Mouse (Mus musculus): ENCODE data around the gene Slamf9. TPM values are rescaled to one million over a fixed set of nuclear protein-coding genes. Genes with fewer than 3 reads are reported as not detected.
A peak's percentile ranks its signal among the peaks of the same experiment; 100 is the strongest.

The Slamf9 gene
- polyA plus RNA-seq, 1 experiment from 2014 or later, result 0.27 TPM

DNA sequence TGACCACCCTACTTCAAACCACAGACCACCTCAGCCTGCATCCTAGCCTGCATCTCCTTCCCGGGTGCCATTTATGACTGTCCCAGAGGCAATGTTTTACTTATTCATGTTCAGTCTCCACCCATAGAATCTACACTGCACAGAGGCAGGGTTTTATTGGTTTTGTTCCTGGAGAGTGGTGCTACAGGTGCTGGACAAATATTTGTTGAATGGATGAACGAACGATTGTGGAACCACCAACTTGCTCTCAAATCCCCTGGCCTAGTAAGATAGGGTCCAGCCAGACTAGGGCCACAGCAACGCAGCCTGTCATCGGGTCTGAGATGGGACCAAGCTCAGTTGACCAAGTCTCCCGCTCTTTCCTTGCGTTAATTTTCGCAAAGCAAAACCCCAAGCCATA lies 34.8 kb downstream of the Slamf9 start:
- no peak overlapping the region for H3K4me2 ChIP-seq (replicated peaks)
- 0 out of 2 replicates have a peak, but pooled peaks cover 3% of the 10 kb centered on the region for H3K27me3 ChIP-seq
- no peak overlapping the region for H3K9ac ChIP-seq
- no peaks in the 10 kb centered on the region for H3K36me3 ChIP-seq
- WGBS, result 51% methylated on average over 8 of the region's 8 CpGs
- H3K9me3 ChIP-seq (replicated peaks), result no peaks in the 10 kb centered on the region
- H3K4me1 ChIP-seq, result peaks cover 9% of the 10 kb centered on the region; the same call in 1 of the 2 replicates
- ATAC-seq (ENCODE audit: low FRiP score), result no peak
- no peak overlapping the region for H3K27ac ChIP-seq
- no peak overlapping the region for H3K4me3 ChIP-seq

DNA sequence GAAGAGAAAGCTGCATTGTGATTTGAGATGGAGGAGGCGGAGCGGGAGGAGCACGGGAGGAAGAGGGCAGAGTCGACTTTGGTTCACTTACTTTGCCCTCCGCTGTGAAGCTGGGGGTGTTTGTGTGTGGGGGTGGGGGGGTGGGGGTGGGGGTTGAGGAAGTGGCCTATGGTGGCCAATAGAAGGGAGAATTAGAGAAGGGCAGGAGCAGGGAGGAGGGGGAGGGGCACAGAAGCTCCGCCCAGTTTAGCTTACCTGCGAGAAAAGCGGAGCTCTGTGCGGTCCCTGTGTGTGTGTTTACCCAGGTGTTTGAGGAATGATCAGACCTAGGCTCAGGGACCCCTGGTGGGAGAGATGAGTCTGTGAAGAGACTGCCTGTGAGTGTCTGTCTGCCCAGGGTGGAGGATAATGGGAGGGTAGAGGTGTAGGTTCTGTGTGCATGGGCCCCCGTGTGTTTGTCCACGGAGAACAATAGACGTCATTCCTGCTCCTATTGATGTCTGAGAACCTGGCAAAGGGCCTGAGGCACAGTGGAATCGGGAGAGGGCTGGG lies 35.3 kb downstream of the Slamf9 start:
- no peaks in the 10 kb centered on the region for H3K9me3 ChIP-seq (replicated peaks)
- no peaks in the 10 kb centered on the region for H3K36me3 ChIP-seq
- no peak overlapping the region for H3K27ac ChIP-seq
- H3K4me1 ChIP-seq, result peaks cover 8% of the 10 kb centered on the region; the same call in 1 of the 2 replicates
- no peak overlapping the region for H3K4me3 ChIP-seq
- no peak overlapping the region for H3K4me2 ChIP-seq (replicated peaks)
- ATAC-seq (ENCODE audit: low FRiP score), result no peak
- H3K27me3 ChIP-seq, result 0 out of 2 replicates have a peak, but pooled peaks cover 3% of the 10 kb centered on the region
- WGBS, result 23% methylated on average over 13 of the region's 13 CpGs
- H3K9ac ChIP-seq, result no peak overlapping the region

DNA sequence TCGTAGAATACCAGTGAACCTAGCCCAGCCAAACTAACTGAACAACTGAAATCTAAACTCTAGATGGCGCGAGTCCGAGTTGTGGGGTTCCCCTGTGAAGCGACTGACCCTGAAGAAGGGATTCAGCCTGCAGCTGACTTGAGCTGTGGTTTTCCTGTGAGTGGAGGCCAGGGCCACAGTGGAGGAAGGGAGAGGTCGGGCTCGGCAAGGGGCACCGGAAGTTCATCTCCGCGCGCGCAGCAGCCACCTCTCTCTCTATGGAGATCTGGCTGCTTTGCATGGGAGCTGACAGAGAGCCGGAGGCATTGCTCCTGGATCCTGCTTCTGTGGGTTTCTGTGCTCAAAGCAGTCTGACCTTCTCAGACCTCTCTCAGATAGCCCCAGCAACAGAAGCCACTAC lies 37.8 kb downstream of the Slamf9 start:
- Histone ChIP-seq H3K27me3 (0 out of 2 replicates have a peak, but pooled peaks cover 3% of the 10 kb centered on the region), H3K4me3 (no peak overlapping the region), H3K4me1 (peaks cover 10% of the 10 kb centered on the region; the same call in 1 of the 2 replicates), H3K27ac (no peak overlapping the region), H3K9me3 (replicated peaks) (no peaks in the 10 kb centered on the region), H3K4me2 (replicated peaks) (peak overlapping the region; percentile 27; the same call in 1 of the 2 replicates), H3K9ac (no peak overlapping the region), H3K36me3 (no peaks in the 10 kb centered on the region)
- 24% methylated on average over 13 of the region's 13 CpGs for WGBS
- no peak for ATAC-seq (ENCODE audit: low FRiP score)

DNA sequence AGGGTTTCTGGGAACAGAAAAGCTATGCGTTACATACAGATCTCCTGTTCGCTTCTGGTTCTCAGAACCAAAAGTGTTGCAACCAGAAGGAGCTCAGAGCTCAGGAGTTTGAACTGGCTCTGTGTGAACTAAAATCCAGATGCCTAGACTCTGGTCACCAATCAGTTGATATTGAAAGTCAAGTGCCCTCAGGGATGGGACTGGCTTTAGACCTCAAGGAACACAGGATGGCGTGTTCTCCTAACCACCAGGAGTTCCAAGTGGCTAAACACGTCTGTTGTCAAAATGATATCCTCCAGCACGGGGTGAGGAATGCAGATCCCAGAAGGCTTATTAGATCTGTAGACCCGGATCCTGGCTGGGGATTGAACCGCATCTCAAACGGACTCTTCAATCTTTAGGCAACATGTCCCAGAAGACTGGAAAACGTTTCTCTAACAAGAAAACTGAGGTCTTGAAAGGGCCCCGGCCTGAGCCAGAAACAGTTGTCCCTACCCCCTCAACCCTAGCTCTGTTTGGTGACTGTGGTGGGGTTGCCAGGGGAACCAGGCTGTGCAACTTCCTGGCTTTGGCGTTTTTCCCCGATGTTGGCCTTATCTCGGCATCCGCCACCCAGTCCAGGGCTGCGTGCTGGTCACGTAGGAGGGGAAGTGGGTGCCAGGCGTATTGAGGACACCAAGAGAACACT lies 38.5 kb downstream of the Slamf9 start:
- Histone ChIP-seq H3K4me3 (no peak overlapping the region), H3K9ac (no peak overlapping the region), H3K36me3 (no peaks in the 10 kb centered on the region), H3K9me3 (replicated peaks) (no peaks in the 10 kb centered on the region), H3K4me1 (peaks cover 10% of the 10 kb centered on the region; the same call in 1 of the 2 replicates), H3K27ac (no peak overlapping the region), H3K27me3 (0 out of 2 replicates have a peak, but pooled peaks cover 3% of the 10 kb centered on the region), H3K4me2 (replicated peaks) (no peak overlapping the region)
- WGBS, result 80% methylated on average over 17 of the region's 17 CpGs
- ATAC-seq (ENCODE audit: low FRiP score), result no peak

DNA sequence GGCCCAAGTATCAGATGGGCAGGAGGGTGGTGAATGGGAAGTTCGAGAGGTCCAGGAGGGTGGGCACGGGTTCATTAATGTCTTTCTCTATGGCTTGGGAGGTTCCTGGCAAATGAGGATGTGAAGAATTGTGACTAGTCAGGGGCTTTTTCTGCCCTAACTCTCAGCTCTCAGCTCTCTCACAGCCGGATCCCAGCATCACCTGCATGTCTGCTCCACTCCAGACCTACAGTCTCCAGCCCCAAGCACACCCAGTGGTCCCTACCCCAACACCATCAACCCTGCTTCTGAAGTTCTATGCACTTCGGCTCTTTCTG lies 39.0 kb downstream of the Slamf9 start:
- no peak overlapping the region for H3K4me3 ChIP-seq
- peaks cover 10% of the 10 kb centered on the region; the same call in 1 of the 2 replicates for H3K4me1 ChIP-seq
- 82% methylated on average over 4 of the region's 4 CpGs for WGBS

DNA sequence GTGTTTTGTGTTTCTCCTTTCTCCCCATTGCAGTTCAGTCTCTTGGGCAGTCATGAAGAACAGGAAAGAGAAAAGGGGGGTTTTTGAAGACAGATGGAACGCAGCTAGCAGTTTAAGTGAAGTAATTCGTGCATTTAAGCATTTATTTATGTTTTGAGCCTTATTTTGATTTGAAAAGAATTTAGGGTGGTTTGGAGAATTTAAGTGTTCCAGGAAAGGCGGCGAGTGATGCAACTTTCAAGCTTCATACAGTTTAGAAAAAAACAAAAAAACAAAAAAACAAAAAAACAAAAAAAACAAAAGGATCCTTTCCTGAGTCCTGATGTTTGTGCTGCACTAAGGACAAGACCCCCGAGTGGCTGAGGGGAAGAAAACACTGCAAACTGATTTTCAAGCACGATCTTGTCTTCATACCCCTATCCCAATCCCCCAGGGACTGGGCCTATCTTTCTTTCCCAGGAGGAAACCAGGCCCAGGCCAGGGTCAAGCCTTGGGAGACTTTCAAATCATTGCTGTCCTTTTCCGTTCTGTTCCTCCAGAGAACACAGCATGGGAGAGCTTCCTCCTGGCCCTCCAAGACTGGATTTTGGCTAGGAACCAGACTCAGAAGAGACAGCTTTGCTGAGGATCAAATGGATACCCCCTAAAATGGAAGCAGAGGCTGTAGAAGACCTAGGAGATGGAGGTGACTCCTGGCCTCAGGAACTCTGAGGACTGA lies 39.6 kb downstream of the Slamf9 start:
- WGBS, result 76% methylated on average over 7 of the region's 7 CpGs

More for the DNA sequence above, 39.0 kb downstream of the Slamf9 start:
- Histone ChIP-seq H3K27me3 (0 out of 2 replicates have a peak, but pooled peaks cover 3% of the 10 kb centered on the region), H3K9me3 (replicated peaks) (no peaks in the 10 kb centered on the region), H3K36me3 (no peaks in the 10 kb centered on the region), H3K27ac (no peak overlapping the region), H3K4me2 (replicated peaks) (no peak overlapping the region), H3K9ac (no peak overlapping the region)
- no peak for ATAC-seq (ENCODE audit: low FRiP score)

DNA sequence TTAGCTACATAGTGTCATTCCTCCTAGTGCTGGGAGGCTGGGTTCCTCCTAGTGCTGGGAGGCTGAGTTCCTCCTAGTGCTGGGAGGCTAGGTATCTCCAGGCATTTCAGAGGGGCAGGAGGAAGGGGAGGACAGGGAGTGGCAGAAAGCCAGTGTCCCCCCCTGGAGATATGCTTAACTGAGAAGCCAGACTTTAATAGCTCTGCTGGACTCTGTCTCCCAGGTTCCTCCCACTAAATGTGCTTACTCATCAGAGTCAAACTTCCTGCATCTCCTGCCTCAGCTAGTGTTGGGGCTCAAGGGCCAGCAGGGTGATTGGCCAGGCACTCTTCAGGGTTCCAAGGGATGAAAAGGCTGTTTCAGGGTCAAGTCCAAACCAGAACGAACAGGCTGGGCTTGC lies 40.2 kb downstream of the Slamf9 start:
- H3K4me3 ChIP-seq, result no peak overlapping the region
- peaks cover 11% of the 10 kb centered on the region; the same call in 1 of the 2 replicates for H3K4me1 ChIP-seq
- no peak overlapping the region for H3K9ac ChIP-seq
- WGBS, result 77% methylated on average over 1 of the region's 1 CpGs
- H3K36me3 ChIP-seq, result no peaks in the 10 kb centered on the region
- H3K27ac ChIP-seq, result no peak overlapping the region
- ATAC-seq (ENCODE audit: low FRiP score), result no peak
- H3K4me2 ChIP-seq (replicated peaks), result no peak overlapping the region
- H3K27me3 ChIP-seq, result 0 out of 2 replicates have a peak, but pooled peaks cover 3% of the 10 kb centered on the region
- H3K9me3 ChIP-seq (replicated peaks), result no peaks in the 10 kb centered on the region

More for the DNA sequence above, 39.6 kb downstream of the Slamf9 start:
- H3K4me3 ChIP-seq, result no peak overlapping the region
- H3K9ac ChIP-seq, result no peak overlapping the region
- H3K9me3 ChIP-seq (replicated peaks), result no peaks in the 10 kb centered on the region
- 0 out of 2 replicates have a peak, but pooled peaks cover 3% of the 10 kb centered on the region for H3K27me3 ChIP-seq
- H3K36me3 ChIP-seq, result no peaks in the 10 kb centered on the region
- H3K27ac ChIP-seq, result no peak overlapping the region
- no peak overlapping the region for H3K4me2 ChIP-seq (replicated peaks)
- ATAC-seq (ENCODE audit: low FRiP score), result no peak
- peaks cover 10% of the 10 kb centered on the region; the same call in 1 of the 2 replicates for H3K4me1 ChIP-seq

DNA sequence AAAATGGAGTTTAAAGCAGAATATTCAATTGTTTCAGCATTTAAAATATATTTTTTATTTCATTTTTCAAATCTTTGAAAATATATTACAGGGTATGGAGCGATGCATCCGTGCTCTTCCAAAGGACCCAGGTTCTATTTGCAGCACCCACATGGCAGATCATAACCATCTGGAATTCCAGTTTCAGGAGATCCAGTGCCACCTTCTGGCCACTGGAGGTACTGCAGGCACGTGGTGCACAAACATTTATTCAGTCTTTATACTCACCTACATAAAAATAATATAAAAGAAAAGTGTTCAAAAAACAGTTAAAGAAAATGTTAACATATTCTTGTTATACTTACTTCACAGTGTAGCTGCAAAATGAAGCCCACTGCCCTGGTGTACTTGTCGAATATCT lies 42.9 kb downstream of the Slamf9 start:
- Histone ChIP-seq H3K27ac (no peak overlapping the region), H3K4me1 (peaks cover 18% of the 10 kb centered on the region), H3K36me3 (no peaks in the 10 kb centered on the region), H3K9ac (no peak overlapping the region), H3K9me3 (replicated peaks) (no peaks in the 10 kb centered on the region), H3K27me3 (0 out of 2 replicates have a peak, but pooled peaks cover 7% of the 10 kb centered on the region), H3K4me3 (no peak overlapping the region), H3K4me2 (replicated peaks) (no peak overlapping the region)
- 73% methylated on average over 4 of the region's 4 CpGs for WGBS
- no peak for ATAC-seq (ENCODE audit: low FRiP score)

DNA sequence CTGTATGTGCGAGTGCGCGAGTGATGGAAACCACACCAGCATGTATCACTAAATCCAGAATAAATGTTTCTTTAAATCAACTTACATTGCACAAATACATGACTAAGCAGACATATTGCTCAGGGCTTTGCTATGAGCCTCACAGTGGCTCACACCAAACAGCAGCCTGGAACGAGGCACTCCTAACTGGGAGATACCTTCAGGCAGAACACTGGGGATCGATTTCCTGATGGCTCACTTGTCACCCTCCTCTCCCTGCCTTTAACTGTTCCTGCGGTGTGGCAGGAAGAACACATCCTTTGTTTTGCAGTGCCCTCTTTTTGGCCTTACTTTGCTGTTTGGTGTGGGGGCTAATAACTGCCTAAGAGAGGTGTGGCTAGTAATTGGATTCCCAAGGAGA lies 44.5 kb downstream of the Slamf9 start:
- Histone ChIP-seq H3K36me3 (no peaks in the 10 kb centered on the region), H3K4me2 (replicated peaks) (no peak overlapping the region), H3K27ac (no peak overlapping the region), H3K27me3 (0 out of 2 replicates have a peak, but pooled peaks cover 4% of the 10 kb centered on the region), H3K4me1 (peaks cover 15% of the 10 kb centered on the region), H3K9me3 (replicated peaks) (no peaks in the 10 kb centered on the region), H3K9ac (no peak overlapping the region), H3K4me3 (no peak overlapping the region)
- WGBS, result 74% methylated on average over 6 of the region's 6 CpGs
- no peak for ATAC-seq (ENCODE audit: low FRiP score)

DNA sequence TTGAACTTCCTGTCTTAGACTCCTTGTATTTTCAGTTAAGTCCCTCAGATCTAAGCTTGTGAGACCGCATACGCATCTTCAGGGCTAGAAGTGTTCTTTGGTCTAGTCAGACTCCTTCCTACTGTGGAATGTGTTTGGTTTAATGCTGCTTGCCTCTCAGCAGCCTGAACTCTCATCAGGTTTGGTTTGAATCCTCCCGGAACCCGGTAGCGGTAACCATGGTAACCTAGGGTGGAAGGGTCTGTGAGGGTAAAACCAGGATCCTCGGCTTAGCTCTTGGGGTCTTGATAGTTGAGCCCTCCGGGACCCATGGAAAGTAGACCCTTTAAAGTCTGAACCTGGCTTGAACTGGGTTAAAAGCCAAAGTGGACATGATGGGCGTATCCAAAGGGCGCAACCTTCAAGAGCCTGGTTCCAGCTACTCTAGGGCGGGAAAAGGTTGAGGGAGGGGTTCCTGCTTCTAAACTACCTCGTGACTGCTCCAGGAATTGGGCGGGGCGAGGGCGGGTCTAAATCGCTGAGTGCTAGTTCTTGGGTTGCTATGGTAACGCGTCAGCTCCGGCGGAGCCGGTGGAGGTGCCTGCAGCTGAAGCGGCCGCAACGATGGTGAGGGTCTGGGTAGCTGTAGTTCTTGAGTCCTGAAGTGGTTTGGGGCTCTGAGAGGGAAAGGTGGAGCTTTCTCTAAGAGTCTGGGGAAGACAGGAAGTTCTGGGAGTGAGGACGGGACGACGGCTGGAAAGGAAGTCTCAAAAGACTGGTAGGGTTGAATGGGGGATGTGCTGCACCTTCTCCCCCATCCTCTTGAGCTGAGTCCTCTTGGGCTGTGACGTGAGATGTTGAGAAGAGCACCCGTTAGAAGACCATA lies 45.6 kb downstream of the Slamf9 start, which contains the start of gene Cfap45:
Cfap45 (plus strand) TSS at position 226 of the 865 bp plus-strand sequence.
- Histone ChIP-seq H3K36me3 (no peaks in the 10 kb centered on the region), H3K4me3 (peak within 1 kb of the TSS; percentile 26), H3K9me3 (replicated peaks) (no peaks in the 10 kb centered on the region), H3K27ac (no peak within 1 kb of the TSS), H3K4me1 (peaks cover 22% of the 10 kb centered on the region), H3K9ac (peak within 1 kb of the TSS; percentile 20; the same call in 1 of the 2 replicates), H3K4me2 (replicated peaks) (peak within 1 kb of the TSS; percentile 55), H3K27me3 (0 out of 2 replicates have a peak, but pooled peaks cover 4% of the 10 kb centered on the region)
- WGBS, result 3% methylated on average over 28 of the region's 28 CpGs
- peak; percentile 85 for ATAC-seq (ENCODE audit: low FRiP score)

DNA sequence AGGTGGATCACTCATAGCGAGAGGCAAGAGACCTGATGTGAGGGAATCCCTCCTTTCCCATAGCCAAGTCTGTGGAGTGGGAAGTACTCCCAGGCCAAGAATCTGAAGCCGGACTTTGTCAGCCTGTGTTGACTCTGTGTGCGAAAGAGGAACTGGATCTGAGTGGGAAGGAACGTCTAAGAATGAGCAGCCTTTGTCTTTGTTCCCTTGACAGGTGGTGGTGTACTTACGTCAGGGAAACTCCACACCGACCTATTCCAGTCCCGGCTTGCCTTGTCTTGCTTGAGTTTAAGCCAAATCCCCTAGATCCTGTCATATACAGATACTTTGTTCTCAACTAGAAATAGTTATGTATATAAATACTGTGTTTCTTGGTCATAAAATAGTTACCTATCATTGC lies 47.4 kb downstream of the Slamf9 start:
- 0 out of 2 replicates have a peak, but pooled peaks cover 4% of the 10 kb centered on the region for H3K27me3 ChIP-seq
- H3K4me3 ChIP-seq, result no peak overlapping the region
- no peak overlapping the region for H3K4me2 ChIP-seq (replicated peaks)
- H3K9ac ChIP-seq, result no peak overlapping the region
- no peaks in the 10 kb centered on the region for H3K9me3 ChIP-seq (replicated peaks)
- 69% methylated on average over 7 of the region's 7 CpGs for WGBS
- no peaks in the 10 kb centered on the region for H3K36me3 ChIP-seq
- no peak overlapping the region for H3K27ac ChIP-seq
- no peak for ATAC-seq (ENCODE audit: low FRiP score)
- H3K4me1 ChIP-seq, result peaks cover 19% of the 10 kb centered on the region
